Mouse (Mus musculus) heart, postnatal 36 days (tissue): ENCODE results near the gene Rel. TPM values are rescaled to one million over a fixed set of nuclear protein-coding genes. Genes with fewer than 3 reads are reported as not detected.

ENCODE experiments used
- DNase-seq, 2 experiments: peaks; one replicate each; pipeline ENCODE4 v3.0.0; 2021 to 2022
- intact Hi-C: fragments of 180-260 bp; cut with DNase I; formaldehyde crosslinking; loops from one replicate; pipeline ENCODE4 v1.15.1; 2025
- total RNA-seq, 2 experiments: library from RNA; stranded (reverse); gene quantifications; 2 replicates each; pipeline ENCODE4 v1.2.3; 2021

Gene Rel
- total RNA-seq, 2 experiments from 2014 or later, result 8.1 to 8.5 TPM

- no peak for DNase-seq
Measured at GRCm38 (mm10) chr11:23693286-23693685, 77.5 kb downstream of the Rel start.

DNA sequence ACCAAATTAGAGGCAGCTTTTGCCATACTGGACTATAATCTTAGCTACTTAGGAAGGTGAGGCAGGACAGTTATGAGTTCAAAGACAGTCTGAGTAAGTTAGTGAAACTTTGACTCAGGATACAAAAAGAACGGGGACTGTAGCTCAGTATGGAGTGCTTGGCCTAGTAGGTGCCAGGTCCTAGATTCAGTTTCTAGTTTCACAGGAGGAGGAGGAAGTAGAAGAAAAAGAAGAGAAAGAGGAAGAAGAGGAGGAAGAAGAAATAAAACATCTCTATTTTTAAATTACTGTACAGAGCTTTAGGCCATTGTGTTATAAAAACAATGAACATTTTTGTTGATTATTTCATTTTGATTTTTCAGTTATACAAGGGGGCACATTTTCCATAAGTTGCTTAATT lies 82.7 kb downstream of the Rel start:
- intact Hi-C loops, result no loop called here
- DNase-seq, result no peak

More at GRCm38 (mm10) chr11:23693286-23693685, 77.5 kb downstream of the Rel start:
- intact Hi-C loops, result no loop called here

Other genes with a start within 250 kb of the Rel start
- gene 1700093K21Rik, start 249.8 kb downstream of the Rel start, total RNA-seq, result not detected
- gene 0610010F05Rik, start 137.3 kb downstream of the Rel start, total RNA-seq, result 10 to 100 TPM; 11.0 to 12.5 TPM
- gene Pus10, start 105.3 kb downstream of the Rel start, total RNA-seq, result 10 to 100 TPM in 1 of 2 experiments, 1 to 10 TPM in 1; 8.8 to 12.8 TPM
- 10 to 100 TPM; 27.0 to 31.2 TPM for gene Pex13, start 105.0 kb downstream of the Rel start, total RNA-seq
- 1 to 10 TPM; 7.2 to 7.4 TPM for gene Papolg, start 124.3 kb upstream of the Rel start, total RNA-seq